In the genomic region with DNA sequence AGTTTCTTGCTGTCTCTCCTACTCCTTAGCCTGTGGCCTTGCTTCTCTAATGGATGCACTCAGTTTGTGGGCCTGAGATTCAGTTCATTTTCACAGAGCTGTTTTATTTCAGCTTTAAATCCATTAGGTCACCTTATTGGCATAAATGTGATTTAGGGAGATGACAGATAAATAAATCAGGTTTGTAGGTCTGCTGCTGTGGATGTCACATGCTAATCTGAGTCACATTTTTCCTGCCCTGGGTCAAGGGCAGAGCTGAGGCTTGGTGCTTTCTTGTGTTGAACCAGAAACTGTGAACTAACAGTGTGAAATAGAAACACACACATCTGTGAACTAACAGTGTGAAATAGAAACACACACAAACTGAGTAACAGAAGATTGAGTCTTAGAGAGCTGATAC, we compare ENCODE assay signal across 25 mouse cellular contexts.
DNase-seq lines count a peak whose midpoint lies in the region; ATAC-seq lines count a peak whose summit lies in the region.
"Had no signal": no experiment of that assay in that cellular context is flagged by ENCODE, and none has a peak within 500 bp of the region (broad histone marks: within the 10 kb centered on the region; RNA-seq: fewer than 3 reads in every experiment).

No protein-coding gene starts in this region.

- peak overlapping the region; percentile 27; the same call in 1 of the 2 replicates for H3K27ac ChIP-seq in limb, embryonic 10.5 days
- no peak overlapping the region for H3K27ac ChIP-seq in intestine, embryonic 16.5 days (ENCODE audit: low read length)
- H3K27ac ChIP-seq: embryonic facial prominence, embryonic 13.5 days; forebrain, embryonic 12.5 days; gastrocnemius, adult 2 months; heart, embryonic 15.5 days; hindbrain, embryonic 13.5 days; intestine, embryonic 15.5 days had no signal

- H3K4me1 ChIP-seq in limb, embryonic 10.5 days = peaks cover 40% of the 10 kb centered on the region
- H3K4me1 ChIP-seq in intestine, embryonic 16.5 days (ENCODE audit: control insufficient read depth, insufficient read depth, low read length) = no peaks in the 10 kb centered on the region
- H3K4me1 ChIP-seq: embryonic facial prominence, embryonic 13.5 days; forebrain, embryonic 12.5 days; heart, embryonic 15.5 days; hindbrain, embryonic 13.5 days; intestine, embryonic 15.5 days had no signal

- no peak overlapping the region for H3K4me2 ChIP-seq in intestine, embryonic 16.5 days (ENCODE audit: low read depth, low read length)
- H3K4me2 ChIP-seq: embryonic facial prominence, embryonic 13.5 days; forebrain, embryonic 12.5 days; heart, embryonic 11.5 days; heart, embryonic 15.5 days; hindbrain, embryonic 13.5 days; intestine, embryonic 15.5 days had no signal

- ATAC-seq in intestine, embryonic 16.5 days = no peak
- ATAC-seq: CD4-positive, CD25-positive, alpha-beta regulatory T cell, adult 4 months; forebrain, embryonic 16.5 days; intestine, embryonic 15.5 days had no signal

- H3K36me3 ChIP-seq in limb, embryonic 10.5 days = no peaks in the 10 kb centered on the region
- no peaks in the 10 kb centered on the region for H3K36me3 ChIP-seq in intestine, embryonic 16.5 days (ENCODE audit: control insufficient read depth, insufficient read depth, low read length)
- H3K36me3 ChIP-seq: embryonic facial prominence, embryonic 13.5 days; forebrain, embryonic 12.5 days; G1E; heart, embryonic 15.5 days; hindbrain, embryonic 13.5 days; intestine, embryonic 15.5 days had no signal

- H3K9me3 ChIP-seq in limb, embryonic 10.5 days (replicated peaks) = no peaks in the 10 kb centered on the region
- no peaks in the 10 kb centered on the region for H3K9me3 ChIP-seq in intestine, embryonic 16.5 days (ENCODE audit: control insufficient read depth, low read length)
- H3K9me3 ChIP-seq: embryonic facial prominence, embryonic 13.5 days; forebrain, embryonic 12.5 days; G1E; heart, embryonic 15.5 days; hindbrain, embryonic 13.5 days; intestine, embryonic 15.5 days had no signal

- no peak overlapping the region for H3K9ac ChIP-seq in intestine, embryonic 16.5 days (ENCODE audit: low read depth, low read length)
- H3K9ac ChIP-seq: embryonic facial prominence, embryonic 13.5 days; forebrain, embryonic 12.5 days; heart, embryonic 15.5 days; hindbrain, embryonic 13.5 days; intestine, embryonic 15.5 days had no signal

- DNase-seq in 3T3-L1 (ENCODE audit: low read depth, low spot score) (peak; percentile 42), MN1 (ENCODE audit: low spot score) (peak; percentile 87)
- DNase-seq in adrenal gland, postnatal 14 days = peak; percentile 55
- DNase-seq in limb, embryonic 10.5 days (ENCODE audit: low spot score) = no peak
- DNase-seq in layer of hippocampus, adult 18-20 months (ENCODE audit: low spot score in 2 of 2) = no peak
- DNase-seq in gastrocnemius, postnatal 25 days = no peak
- DNase-seq: B cell, adult 2 months; cerebellum, adult 11-12 months; cerebellum, adult 9-11 months; cerebellum, postnatal 36 days; gastrocnemius, adult 2 months; gastrocnemius, postnatal 36 days; heart, adult 18-20 months; heart, postnatal 14 days; kidney, adult 2 months had no signal

- H3K4me3 ChIP-seq in limb, embryonic 10.5 days = no peak overlapping the region
- no peak overlapping the region for H3K4me3 ChIP-seq in intestine, embryonic 16.5 days (ENCODE audit: low read length)
- H3K4me3 ChIP-seq: embryonic facial prominence, embryonic 13.5 days; forebrain, embryonic 12.5 days; gastrocnemius, adult 2 months; heart, embryonic 15.5 days; hindbrain, embryonic 13.5 days; intestine, embryonic 15.5 days had no signal

- no peaks in the 10 kb centered on the region for H3K27me3 ChIP-seq in limb, embryonic 10.5 days (ENCODE audit: low read depth, poor library complexity, severe bottlenecking)
- no peaks in the 10 kb centered on the region for H3K27me3 ChIP-seq in intestine, embryonic 16.5 days (replicated peaks; ENCODE audit: control insufficient read depth, insufficient read depth, low read length)
- H3K27me3 ChIP-seq: embryonic facial prominence, embryonic 13.5 days; forebrain, embryonic 12.5 days; heart, embryonic 15.5 days; hindbrain, embryonic 13.5 days; intestine, embryonic 15.5 days had no signal

Comparison
In these comparisons a context has a peak if more than half of its experiments do, and no peak if none do; other contexts are left out.
1. DNase-seq: peak in 3T3-L1 (single experiment), MN1 (single experiment) and adrenal gland, postnatal 14 days (single experiment); none in limb, embryonic 10.5 days (single experiment), layer of hippocampus, adult 18-20 months (0 of 2) and gastrocnemius, postnatal 25 days (single experiment).